Mouse (Mus musculus) ovary, postnatal 10 days (tissue): Measurements from ENCODE around the gene Lrmp.
A peak's percentile ranks its signal among the peaks of the same experiment; 100 is the strongest.
"Not testable (repeated sequence)": the region's sequence is repeated elsewhere in the genome, so short reads cannot be mapped to it uniquely, and the experiment has no call there.

ENCODE experiments used
- DNase-seq: peaks from one replicate; pipeline ENCODE4 v3.0.0; 2022; ENCODE audit warnings: low spot score

Lrmp gene

DNA sequence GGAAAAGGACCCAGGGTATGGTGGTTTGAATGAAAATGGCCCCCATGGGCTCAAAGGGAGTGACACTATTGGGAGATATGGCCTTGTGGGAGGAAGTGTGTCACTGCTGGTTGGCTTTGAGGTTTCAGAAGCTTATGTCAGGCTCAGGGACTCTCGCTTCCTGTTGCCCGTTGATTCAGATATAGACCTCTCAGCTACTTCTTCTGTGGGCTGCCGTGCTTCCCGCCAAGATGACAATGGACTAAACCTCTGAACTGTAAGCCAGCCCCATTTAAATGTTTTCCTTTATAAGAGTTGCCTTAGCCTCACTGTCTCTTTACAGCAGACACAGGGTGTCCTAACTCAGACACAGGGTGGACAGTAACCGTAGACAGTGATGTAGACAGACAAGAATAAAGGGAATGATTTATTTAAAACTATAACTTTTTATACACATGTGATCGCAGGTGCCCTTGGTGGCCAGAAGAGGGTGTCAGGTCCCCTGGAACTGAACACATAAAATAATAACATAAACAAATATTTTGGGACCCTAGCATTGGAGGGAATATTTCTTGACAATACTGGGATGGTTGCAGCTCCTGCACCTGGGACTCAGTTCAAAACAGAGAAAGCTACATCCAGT lies at the start of gene Lrmp:
TSS of gene Lrmp (plus strand) at position 178 of the 622 bp plus-strand sequence.
- no peak for DNase-seq

DNA sequence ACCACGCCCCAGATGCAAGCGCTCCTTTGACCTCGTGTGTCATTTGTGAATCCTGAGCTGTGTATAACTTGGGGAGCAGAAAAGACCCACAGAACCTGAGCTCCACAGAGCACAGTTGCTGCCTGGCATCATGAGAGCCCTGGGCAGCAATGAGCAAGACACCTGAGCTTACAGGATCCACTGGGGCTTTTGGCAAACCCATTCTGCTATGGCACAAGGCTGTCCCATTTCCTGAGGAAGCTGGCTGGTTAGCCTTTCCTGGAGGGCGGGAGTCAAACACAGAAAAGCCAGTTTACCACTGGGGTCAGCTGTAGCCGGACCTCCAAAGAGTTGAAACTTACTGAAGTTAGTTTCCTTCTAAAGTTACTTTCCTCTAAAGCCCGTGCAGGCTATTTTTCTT lies 49.0 kb upstream of the Lrmp start:
- DNase-seq: no peak

DNA sequence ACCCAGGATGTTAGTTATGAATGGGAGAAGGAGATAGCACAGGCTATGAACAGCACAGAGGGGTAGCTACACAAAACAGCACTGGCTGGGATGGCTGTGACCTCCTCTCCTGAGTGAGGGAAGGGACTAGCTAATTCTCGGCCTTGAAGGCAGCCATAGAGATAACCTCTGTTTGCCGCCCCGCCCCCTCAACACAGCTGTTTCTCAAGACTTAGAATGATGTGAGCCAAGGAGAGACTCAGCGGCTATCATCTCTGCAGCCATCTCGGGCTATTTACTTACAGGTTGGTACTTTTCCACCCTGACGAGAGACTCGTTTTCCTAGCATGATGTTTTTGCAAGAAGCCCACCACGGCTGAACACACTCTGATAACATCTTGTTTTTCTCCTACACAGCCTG lies 47.8 kb upstream of the Lrmp start:
- no peak for DNase-seq

DNA sequence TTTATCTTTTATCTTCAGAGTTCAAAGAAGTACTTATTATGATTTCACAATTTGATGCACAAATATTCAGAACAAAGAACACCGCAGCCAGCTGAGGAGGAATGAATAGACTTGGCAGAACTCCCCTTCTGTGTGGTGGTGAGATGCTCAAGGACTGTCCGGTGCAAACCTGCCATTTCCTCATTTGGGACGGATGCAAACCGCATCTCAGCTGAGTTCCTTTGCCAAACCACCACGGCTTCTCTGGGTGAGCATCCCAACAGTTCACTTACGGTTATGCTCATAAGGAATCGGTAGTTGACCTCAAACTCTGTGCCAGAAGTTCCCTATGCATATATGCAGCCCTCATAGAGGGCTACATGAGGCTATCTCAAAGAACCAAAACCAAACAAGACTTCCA lies 46.1 kb upstream of the Lrmp start:
- no peak for DNase-seq

DNA sequence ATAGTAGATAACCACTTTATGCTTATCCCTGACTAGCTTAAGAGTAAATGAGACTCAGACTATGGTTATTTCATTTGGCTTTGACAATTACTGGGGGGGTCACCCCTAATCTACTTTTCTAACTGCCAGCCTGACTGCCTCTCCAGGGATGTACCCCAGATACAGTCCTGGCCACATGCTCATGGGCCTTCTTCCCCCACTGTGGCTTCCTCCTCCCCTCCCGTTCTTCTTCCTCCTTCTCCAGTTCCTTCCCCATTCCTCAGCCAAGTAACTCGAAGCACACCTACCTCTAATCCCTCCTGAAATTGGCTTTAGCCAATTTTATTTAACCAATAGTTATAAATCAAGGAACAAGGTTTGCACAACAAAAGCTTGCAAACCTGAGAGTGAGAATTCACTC lies 45.5 kb upstream of the Lrmp start:
- no peak for DNase-seq

DNA sequence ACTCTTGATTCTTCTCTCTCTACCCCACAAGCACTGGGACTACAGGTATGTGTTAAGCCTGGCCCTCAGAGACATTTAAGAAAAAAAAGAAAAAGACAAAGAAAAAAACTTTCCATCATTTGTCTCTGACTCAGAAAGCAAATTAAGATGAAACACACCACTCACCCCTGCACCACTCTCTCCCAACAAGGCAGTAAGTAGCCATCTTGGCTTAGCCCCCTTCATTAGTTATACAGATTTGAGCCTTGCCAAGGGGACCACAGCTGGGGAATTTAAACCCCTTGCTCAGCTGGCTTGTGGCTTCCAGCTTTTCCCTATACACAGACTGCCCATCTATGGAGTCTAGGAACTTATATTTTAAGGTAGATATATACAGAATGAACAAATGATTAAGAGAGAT lies 41.0 kb upstream of the Lrmp start:
- DNase-seq: no peak

DNA sequence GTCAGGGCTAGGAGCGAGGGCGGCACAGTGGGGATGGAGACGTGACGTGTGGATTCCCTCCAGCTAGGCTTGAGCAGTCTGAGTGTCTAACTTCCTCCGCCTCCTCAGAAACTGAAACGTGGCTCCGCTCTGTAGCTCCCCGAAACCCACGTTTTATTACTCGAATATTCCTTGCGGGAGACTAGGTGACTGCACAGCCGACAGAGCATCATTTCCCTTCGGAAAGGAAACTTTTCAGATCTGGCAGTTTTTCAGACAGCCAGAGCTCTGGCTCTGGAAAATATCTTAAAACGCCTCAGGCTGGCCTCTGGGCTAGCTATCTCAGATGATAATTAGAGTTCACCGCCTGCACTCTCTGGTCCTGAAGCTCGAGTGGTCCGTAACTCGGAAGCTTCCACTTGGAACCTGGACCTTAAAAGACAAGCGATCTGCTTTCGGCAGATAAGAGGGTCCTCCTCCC lies 40.3 kb upstream of the Lrmp start:
- DNase-seq: peak; percentile 9

DNA sequence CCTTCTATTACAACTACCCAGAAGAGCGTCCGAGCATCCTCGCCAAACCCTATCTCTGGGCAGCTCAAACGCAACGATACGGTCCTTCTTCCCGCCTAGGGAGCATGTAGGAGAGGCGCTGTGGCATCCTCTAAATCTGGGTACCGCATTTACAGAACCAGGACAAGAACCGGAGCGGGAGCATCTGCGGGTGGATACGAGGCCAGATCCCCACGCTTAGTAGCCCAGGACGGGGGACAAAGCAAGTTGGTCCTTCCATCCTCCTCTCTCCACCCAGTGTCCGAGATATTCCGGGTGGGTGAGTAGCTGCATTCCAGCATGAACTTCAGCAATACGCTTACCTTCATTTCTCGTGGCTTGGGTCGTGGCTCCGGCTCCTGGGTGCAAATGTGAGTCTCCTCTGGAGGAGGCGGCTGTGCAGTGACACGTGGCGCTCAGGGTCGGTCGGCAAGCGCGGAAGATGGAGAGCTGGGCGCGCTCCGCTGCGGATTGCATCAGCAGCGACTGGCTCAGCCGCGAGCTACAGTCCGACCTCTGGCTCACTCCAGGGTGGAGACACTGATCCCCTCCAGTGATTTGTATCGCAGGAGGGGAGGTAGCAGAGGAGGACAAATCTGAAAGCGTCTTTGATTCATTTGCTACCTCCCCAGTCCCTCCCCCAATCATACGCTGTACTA lies 39.8 kb upstream of the Lrmp start, which contains the start of gene Bcat1:
TSS of gene Bcat1 (minus strand) at position 637 of the 677 bp plus-strand sequence.
- no peak for DNase-seq

DNA sequence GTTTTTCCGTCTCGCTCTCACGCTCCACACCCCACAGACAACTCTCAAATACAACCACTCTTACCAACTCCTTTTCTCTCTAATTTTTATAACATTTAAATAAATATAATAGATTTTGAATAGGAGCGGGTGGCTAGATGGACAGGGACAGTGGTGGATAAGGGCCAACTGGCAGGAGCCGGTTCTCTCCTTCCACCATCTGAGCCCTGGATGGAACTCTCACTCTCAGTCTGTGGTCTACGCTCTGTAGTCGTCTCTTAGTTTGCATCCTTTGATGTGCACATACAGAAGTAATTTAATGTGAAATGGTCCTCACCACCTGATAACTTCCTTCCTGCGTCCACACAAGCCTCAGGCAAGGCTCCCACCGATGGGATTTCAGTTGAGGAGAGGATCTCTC lies 39.2 kb upstream of the Lrmp start:
- DNase-seq: no peak

DNA sequence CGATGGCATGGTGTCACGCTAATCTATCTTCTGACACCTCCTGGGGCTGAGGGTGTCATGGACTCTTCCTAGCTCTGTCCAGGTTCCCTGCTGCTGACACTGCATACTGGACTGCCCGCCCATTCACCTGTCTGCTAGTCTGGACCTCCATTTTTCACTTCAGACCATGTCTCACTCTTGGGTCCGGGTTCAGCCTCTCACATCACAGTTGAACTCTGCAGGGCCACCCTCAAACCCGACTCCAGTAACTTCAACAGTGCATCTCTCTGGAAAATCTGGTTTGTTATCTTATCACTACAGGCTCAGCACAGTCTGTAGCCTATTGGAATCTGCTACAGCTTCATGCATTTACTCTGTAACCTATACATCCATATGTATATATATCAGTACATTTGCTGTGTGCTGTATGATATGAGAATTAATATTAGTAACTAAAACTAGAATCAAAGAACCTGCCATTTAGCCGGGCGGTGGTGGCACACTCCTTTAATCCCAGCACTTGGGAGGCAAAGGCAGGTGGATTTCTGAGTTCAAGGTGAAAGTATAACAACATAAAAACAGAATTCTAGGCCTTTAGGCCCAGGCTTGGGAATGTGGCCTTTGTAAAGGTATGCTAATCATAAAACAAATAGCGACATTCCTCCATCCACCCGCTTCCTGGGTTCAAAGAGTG lies 36.2 kb upstream of the Lrmp start:
- DNase-seq: no peak

DNA sequence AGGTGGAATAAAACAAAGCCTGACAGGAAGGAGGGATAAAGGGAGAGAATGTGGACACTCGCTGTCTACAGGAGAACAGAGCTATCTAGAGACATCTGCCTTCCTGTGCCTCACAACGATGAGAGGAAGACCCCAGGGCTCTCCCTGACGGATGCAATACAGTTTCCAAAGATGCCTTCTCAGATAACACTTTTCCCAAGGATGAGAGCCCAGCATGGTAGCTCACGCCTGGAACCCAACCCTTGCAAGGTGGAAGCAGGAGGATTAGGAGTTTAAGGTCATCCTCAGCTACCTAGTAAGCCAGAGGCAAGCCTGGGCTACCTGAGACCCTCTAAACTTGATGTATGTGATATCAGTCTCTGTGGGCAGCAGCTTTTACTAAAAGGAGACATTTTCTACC lies 33.7 kb upstream of the Lrmp start:
- no peak for DNase-seq

DNA sequence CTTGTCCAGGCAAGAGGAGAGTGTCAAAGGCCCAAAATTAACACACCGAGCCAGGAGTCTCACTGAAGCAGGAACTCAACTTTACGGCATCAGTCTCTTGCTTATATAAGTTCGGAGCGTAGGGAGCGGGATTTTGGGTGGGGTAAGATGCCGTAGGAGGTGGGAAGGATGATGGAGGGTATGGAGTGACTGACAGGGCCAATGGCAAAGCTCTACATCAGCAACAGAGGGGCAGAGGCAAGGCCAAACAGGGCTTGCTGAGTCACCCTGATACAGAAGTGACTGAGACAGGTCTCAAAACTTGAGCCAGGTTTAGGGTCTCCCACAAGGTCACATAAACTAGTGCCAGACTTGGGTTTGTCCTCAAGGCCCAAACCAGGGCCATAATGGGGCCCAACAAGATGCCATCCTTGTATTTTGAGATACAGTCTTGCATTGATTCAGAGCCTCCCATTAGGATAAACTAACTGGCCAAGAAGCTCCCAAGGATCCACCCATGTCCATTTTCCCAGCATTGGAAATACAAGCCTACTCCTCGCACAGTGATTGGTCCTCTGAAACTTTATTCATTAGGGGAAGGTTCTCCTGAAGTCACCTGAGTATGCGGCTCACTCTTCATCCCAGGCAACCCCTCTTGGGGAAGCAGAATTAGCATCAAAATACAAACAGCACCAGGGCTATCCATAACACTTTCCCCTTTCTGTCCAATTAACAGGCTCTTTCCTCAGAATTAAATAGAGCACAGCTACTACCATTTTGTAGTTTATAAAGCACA lies 30.9 kb upstream of the Lrmp start:
- DNase-seq: no peak

DNA sequence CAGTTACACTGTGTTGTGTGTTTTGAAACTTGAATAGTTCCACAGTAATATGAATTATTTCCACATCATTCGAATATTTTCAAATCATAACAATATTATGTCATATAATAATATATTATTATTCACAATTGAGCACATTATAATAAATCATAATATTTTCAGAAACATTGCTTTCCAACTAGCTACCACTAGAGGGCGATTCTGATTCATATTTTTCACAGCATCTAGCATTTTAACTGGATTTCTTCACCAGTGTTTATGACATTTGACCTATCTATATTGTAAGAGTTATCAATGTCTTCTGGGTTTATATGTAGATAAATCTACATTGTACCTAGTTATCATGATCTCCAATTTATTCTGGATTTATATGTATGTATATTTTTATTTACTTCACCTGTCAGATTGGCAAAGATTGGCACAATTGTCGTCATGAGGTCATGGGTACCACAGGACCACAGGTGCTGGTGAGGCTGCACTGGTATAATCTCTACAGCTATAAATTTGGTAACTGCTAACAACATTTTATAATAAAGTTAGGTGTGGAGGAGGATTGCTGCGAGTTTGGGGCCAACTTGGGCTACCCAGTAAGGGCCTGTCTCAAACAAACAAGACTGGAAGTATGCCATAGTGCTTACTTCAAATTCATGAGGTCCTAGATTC lies 26.9 kb upstream of the Lrmp start:
- no peak for DNase-seq

DNA sequence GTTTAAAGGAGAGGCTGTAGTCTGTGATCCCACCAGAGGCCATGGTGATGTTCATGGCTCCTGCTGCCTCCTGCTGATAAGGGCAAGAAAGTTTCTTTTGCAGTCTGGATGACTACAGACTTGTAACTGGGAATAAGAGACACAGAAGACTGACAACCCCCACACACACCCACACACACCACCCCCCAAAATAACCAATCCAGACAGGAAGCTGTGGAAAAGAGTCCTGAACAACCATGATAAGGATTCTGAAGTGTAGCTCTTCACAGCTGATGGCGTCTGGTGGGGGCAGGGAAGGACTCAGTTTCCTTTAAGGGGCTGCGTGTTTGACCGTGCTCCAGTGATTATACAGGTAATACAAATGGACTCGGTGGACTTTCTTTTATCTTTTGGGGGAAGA lies 26.1 kb upstream of the Lrmp start:
- no peak for DNase-seq

DNA sequence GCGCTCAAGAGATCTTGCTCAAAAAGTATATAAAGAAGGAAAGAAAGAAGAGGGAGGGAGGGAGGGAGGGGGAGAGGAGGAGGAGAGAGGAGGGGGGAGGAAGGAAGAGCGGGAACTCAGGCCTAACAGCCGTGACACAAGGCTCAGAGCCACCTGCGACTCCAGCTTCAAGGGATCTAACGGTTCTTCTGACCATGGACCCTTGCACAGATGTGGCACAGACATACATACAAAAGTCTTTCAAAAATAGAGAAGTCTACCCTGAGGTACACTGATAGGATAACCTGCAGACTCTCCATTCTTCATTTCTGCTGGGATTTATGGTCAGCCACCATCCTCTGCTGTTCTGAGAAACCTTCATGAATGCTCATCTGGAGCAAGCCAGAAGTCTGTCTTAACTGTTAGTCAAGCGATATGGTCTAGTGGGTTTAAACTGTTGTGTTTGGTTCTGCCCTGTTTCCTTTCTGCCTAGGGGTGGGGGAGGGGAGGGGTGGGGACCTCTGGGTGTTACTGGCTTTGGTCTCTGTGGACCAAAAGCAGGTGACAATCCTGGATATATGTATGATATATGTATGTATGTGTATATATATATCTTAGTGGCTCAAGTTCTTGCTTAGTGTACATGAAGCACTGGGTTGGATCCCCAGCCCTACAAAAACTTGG lies 25.1 kb upstream of the Lrmp start:
- DNase-seq: no peak

DNA sequence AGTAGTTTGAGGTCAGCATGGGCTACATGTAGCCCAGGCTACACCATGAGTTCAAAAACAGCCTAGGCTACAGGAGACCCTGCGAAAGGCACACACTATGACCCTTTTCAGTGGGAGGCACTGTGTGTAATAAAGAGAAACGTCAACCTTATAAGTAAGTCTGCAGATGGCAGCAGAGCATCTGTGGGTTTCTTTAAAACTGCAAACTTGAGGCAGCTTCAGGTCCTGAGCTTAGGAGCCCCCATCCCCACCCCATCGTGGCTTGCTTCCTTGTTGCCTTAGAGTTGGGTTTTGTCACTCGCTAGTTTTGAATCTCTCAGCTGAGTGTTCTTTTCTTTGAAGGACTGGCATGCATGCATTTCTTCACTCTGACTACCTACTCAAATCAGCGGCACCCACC lies 24.5 kb upstream of the Lrmp start:
- no peak for DNase-seq

DNA sequence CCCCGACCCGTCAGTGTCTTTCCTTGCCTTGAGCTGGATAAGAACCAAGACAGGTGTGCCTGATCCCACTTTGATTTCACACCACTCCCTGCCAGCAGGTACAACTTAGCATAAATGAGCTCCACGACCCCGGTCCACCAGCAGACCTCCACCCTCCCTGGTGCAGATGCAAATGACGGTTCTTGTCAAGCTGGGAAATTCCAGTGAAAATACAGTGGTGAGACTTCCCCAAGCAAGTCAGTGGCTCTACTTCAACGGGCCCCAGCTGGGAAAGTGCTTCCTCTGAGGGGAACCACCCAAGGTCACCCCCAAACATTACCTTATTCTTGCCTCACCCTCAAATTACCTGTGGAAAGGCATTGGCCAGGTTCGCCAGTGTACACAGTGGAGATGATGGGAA lies 23.5 kb upstream of the Lrmp start:
- no peak for DNase-seq

DNA sequence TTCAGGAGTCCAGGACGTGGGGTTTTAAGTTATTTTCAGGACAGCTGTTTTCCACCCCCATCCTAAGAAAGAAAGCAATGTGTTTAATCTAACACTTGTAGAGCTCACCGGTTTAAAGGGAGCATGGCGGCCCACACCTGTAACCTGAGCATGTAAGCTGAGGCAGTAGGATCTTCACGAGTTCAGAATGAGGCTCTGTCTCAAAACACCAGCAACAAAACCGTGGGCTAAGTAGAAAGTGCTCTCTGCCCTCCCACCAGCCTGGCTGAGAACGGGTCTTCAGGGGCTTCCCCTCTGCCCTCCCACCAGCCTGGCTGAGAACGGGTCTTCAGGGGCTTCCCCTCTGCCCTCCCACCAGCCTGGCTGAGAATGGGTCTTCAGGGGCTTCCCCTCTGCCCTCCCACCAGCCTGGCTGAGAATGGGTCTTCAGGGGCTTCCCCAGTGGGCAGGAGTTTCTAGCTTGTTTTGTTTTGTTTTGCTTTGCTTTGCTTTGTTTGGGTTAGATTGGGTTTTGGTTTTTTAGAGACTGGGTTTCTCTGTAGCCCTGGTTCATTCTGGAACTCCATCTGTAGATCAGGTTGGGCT lies 22.3 kb upstream of the Lrmp start:
- DNase-seq: not testable (repeated sequence)

DNA sequence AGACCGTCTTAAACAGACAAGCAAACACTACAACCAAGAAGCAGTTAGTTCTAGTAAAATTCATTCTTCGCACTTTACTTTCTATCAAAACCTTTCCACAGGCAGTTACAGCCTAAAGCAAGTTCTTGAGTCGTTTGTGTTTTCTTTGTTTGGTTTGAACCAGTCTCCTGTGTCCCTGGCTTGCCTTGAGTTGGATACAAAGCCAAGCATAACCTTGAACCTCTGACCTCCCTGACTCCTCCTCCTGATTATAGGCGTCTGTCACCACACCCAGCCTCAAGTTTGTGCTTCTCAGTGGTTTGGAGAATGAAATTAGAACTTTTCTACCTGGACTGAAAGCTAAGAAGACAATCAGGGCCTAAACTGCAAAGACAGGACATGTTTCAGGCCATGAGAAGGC lies 21.0 kb upstream of the Lrmp start:
- DNase-seq: no peak

DNA sequence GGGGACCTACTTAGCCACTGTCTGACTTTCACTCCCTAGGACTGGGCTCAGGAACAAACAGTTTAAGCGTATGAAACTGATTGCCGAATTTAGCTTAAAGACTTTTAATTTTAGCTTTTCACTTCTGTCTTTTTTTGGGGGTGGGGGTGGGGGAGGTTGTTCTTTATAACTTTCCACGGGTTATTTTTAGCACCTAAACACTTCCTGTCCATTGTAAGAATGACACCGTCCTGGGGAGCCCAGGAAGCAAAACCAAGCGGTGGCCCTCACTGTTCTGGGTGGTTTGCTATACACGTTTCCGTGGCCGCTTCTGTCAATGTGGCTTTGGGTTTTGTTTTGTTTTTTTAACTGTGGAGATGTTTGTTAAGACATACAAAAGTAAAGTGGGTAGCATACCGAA lies 14.5 kb upstream of the Lrmp start:
- DNase-seq: no peak

DNA sequence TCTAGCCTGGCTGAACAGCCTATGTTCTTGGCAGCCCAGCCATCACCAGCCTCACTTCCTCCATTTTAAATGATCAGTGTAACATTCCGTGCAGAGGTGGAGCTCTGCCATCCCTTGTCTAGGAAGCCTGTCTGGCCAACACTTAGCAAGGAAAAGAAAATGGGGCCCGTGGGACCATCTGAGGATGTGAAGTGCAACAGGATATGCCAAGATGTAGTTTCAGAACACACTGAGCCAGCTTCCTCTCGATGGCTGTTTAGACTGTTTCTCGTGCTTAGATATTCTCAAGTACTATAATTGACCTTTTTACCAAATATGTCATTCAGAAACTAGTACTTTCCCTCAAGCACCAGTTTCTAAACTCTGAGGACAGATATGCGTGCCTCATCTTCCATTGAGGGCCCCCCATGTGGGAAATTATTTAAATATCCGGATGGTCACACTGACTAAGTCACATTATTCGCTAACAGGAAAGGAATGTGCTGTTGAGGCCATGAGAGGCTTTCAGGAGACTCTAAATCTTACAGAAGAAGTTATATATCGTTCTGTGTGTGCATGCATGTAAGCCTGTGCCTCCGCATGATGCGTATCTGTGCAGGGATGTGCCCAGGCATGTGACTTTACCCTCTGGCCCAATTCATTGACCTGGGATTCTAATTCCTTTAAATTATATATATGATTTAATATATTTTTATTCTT lies 11.1 kb upstream of the Lrmp start:
- DNase-seq: no peak
